Mouse (Mus musculus): Measurements from ENCODE around the gene Slc39a10. TPM values are rescaled to one million over a fixed set of nuclear protein-coding genes. Genes with fewer than 3 reads are reported as not detected.
"Not testable (repeated sequence)": the region's sequence is repeated elsewhere in the genome, so short reads cannot be mapped to it uniquely, and the experiment has no call there.

Slc39a10 gene
- total RNA-seq, 2 experiments from 2014 or later = 5.6 to 9.3 TPM

GRCm38 (mm10) chr1:46822256-46822972 lies 70.2 kb downstream of the Slc39a10 start:
- no peak for DNase-seq
- intact Hi-C loops (cut with DNase I; ENCODE audit: low total_unique reads) = no loop called here

GRCm38 (mm10) chr1:46817934-46818333 lies 74.7 kb downstream of the Slc39a10 start:
- DNase-seq = no peak
- intact Hi-C loops (cut with DNase I; ENCODE audit: low total_unique reads) = no loop called here

- DNase-seq; intact Hi-C loops (cut with DNase I; ENCODE audit: low total_unique reads): not testable (repeated sequence)
Measured at GRCm38 (mm10) chr1:46808630-46809029, 84.0 kb downstream of the Slc39a10 start.

GRCm38 (mm10) chr1:46805074-46805473 lies 87.6 kb downstream of the Slc39a10 start:
- intact Hi-C loops (cut with DNase I; ENCODE audit: low total_unique reads) = no loop called here
- DNase-seq = no peak

GRCm38 (mm10) chr1:46782227-46782626 lies 110.4 kb downstream of the Slc39a10 start:
- DNase-seq; intact Hi-C loops (cut with DNase I; ENCODE audit: low total_unique reads): not testable (repeated sequence)

- DNase-seq; intact Hi-C loops (cut with DNase I; ENCODE audit: low total_unique reads): not testable (repeated sequence)
Measured at GRCm38 (mm10) chr1:46770077-46770695, 122.5 kb downstream of the Slc39a10 start.

GRCm38 (mm10) chr1:46769318-46769717 lies 123.3 kb downstream of the Slc39a10 start:
- DNase-seq; intact Hi-C loops (cut with DNase I; ENCODE audit: low total_unique reads): not testable (repeated sequence)

GRCm38 (mm10) chr1:46764600-46764999 lies 128.1 kb downstream of the Slc39a10 start:
- DNase-seq; intact Hi-C loops (cut with DNase I; ENCODE audit: low total_unique reads): not testable (repeated sequence)

All from gastrocnemius, postnatal 14 days (tissue).